Mouse (Mus musculus) forebrain, embryonic 14.5 days (tissue): Measurements from ENCODE around the gene Utrn. TPM values are rescaled to one million over a fixed set of nuclear protein-coding genes. Genes with fewer than 3 reads are reported as not detected.
A peak's percentile ranks its signal among the peaks of the same experiment; 100 is the strongest.

Experiments
- ATAC-seq: fragments of 200-750 bp; cut with Nextera tagmentation; 2 replicates; pipeline ENCODE4 v1.8.0; 2017; ENCODE audit warnings: mild to moderate bottlenecking, moderate library complexity
- DNase-seq: peaks from one replicate; pipeline ENCODE4 v3.0.0-alpha.2; 2015; ENCODE audit warnings: low spot score
- H3K27ac ChIP-seq: fragments of 300-500 bp; sonication (generic); 2 replicates; pipeline ENCODE4 v1.5.1; 2014; ENCODE audit warnings: low read depth, mild to moderate bottlenecking, control low read depth, low read length, moderate library complexity
- H3K27me3 ChIP-seq: fragments of 300-500 bp; sonication (generic); replicated peaks from 2 replicates; pipeline ENCODE4 v1.6.1; 2014; ENCODE audit warnings: low read length, control low read depth, mixed read lengths; ENCODE audit not compliant: control insufficient read depth, insufficient read depth
- H3K36me3 ChIP-seq: fragments of 300-500 bp; sonication (generic); 2 replicates; pipeline ENCODE4 v1.6.1; 2014; ENCODE audit warnings: low read length, control low read depth; ENCODE audit not compliant: control insufficient read depth, insufficient read depth
- H3K4me1 ChIP-seq: fragments of 300-500 bp; sonication (generic); 2 replicates; pipeline ENCODE4 v1.6.1; 2014; ENCODE audit warnings: antibody characterized with exemption, low read length, control low read depth; ENCODE audit not compliant: control insufficient read depth, insufficient read depth
- H3K4me2 ChIP-seq: fragments of 300-500 bp; sonication (generic); 2 replicates; pipeline ENCODE4 v1.6.1; 2014; ENCODE audit warnings: mild to moderate bottlenecking, control low read depth, low read length
- H3K4me3 ChIP-seq: fragments of 300-500 bp; sonication (generic); 2 replicates; pipeline ENCODE4 v1.5.1; 2014; ENCODE audit warnings: low read depth, low read length, control low read depth
- H3K9ac ChIP-seq: fragments of 300-500 bp; sonication (generic); 2 replicates; pipeline ENCODE4 v1.6.1; 2014; ENCODE audit warnings: mild to moderate bottlenecking, low read length, control low read depth, moderate library complexity
- H3K9me3 ChIP-seq: fragments of 300-500 bp; sonication (generic); replicated peaks from 2 replicates; pipeline ENCODE4 v1.6.1; 2016; ENCODE audit warnings: low read length, control low read depth, mixed read lengths; ENCODE audit not compliant: control insufficient read depth
- WGBS: fragments of 180-500 bp; shearing (Covaris S2); extraction: QIAGEN DNeasy Blood & Tissue Kit; methylation state at CpG from one replicate; pipeline ENCODE4 v1.1.7; 2014; 5-methylcytosine and 5-hydroxymethylcytosine counted together
- polyA plus RNA-seq: library from polyadenylated mRNA; unstranded; fragments of >200 nt; fragmentation: Nextera tagmentation; extraction: Ambion mirVana; gene quantifications from 2 replicates; pipeline ENCODE4 v1.2.1, GENCODE M21; 2014

The Utrn gene
- polyA plus RNA-seq, 1 experiment from 2014 or later = 7.2 TPM

DNA sequence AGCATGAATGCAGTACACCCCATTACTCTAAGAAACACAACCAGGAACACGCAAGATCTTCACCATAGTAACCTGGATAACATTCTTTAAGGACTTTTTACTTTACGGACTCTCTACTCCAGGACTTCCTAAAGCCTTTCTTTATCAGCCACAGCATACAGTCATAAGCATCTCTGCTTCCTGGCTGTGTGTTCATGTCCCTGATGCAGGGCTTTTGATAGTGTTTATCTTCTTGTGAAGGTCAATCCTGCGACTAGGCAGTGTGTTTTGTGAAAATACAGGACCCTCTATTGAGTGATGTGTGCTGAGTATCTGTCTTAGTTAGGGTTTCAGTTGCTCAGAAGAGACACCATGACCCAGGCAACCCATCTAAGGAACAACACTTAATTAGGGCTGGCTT is 351.0 kb downstream of the Utrn start:
- DNase-seq (no peak), ATAC-seq (no peak)
- H3K4me3 ChIP-seq = no peak overlapping the region
- H3K36me3 ChIP-seq = no peaks in the 10 kb centered on the region
- no peak overlapping the region for H3K27ac ChIP-seq
- no peaks in the 10 kb centered on the region for H3K4me1 ChIP-seq
- H3K4me2 ChIP-seq = no peak overlapping the region
- no peaks in the 10 kb centered on the region for H3K9me3 ChIP-seq
- H3K9ac ChIP-seq = no peak overlapping the region
- no peaks in the 10 kb centered on the region for H3K27me3 ChIP-seq
- WGBS = 91% methylated on average over 3 of the region's 3 CpGs

GRCm38 (mm10) chr10:12505568-12505967 is 363.6 kb downstream of the Utrn start:
- H3K9me3 ChIP-seq = no peaks in the 10 kb centered on the region
- H3K27ac ChIP-seq = no peak overlapping the region
- no peak overlapping the region for H3K4me3 ChIP-seq
- DNase-seq (no peak), ATAC-seq (no peak)
- 95% methylated on average over 7 of the region's 7 CpGs for WGBS
- no peaks in the 10 kb centered on the region for H3K4me1 ChIP-seq
- no peaks in the 10 kb centered on the region for H3K27me3 ChIP-seq
- no peak overlapping the region for H3K9ac ChIP-seq
- no peaks in the 10 kb centered on the region for H3K36me3 ChIP-seq
- H3K4me2 ChIP-seq = no peak overlapping the region

GRCm38 (mm10) chr10:12500489-12500888 is 368.7 kb downstream of the Utrn start:
- ATAC-seq (no peak), DNase-seq (no peak)
- Histone ChIP-seq H3K4me1 (no peaks in the 10 kb centered on the region), H3K36me3 (no peaks in the 10 kb centered on the region), H3K4me3 (no peak overlapping the region), H3K4me2 (no peak overlapping the region), H3K27ac (no peak overlapping the region), H3K9ac (no peak overlapping the region), H3K27me3 (no peaks in the 10 kb centered on the region), H3K9me3 (no peaks in the 10 kb centered on the region)
- 93% methylated on average over 5 of the region's 5 CpGs for WGBS

DNA sequence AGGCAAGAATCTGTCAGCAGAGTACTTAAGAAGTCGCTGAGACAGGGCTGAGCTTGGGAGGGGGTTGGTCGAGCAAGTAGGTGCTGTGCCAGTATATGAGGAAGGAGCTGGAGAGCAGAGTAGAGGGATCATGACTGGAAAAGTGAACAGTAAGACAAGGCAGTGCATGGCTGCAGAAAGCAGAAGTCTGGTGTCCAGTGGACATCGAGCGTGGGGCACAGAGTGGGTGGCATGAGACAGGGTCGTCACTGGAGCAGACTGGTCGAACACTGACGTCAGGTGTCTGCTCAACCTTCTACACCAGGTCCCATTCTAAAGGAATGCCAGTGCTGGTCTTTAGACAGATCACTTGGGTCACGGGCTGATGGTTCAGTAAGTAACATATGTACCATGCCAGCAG is 371.6 kb downstream of the Utrn start:
- no peak overlapping the region for H3K9ac ChIP-seq
- H3K4me1 ChIP-seq = no peaks in the 10 kb centered on the region
- H3K4me3 ChIP-seq = no peak overlapping the region
- H3K4me2 ChIP-seq = no peak overlapping the region
- DNase-seq (no peak), ATAC-seq (no peak)
- H3K27ac ChIP-seq = no peak overlapping the region
- no peaks in the 10 kb centered on the region for H3K9me3 ChIP-seq
- H3K27me3 ChIP-seq = no peaks in the 10 kb centered on the region
- no peaks in the 10 kb centered on the region for H3K36me3 ChIP-seq
- WGBS = 92% methylated on average over 8 of the region's 8 CpGs

- WGBS = 38% methylated on average over 4 of the region's 4 CpGs
- ATAC-seq (peak; percentile 34; the same call in 1 of the 2 replicates), DNase-seq (peak; percentile 24)
- H3K9me3 ChIP-seq = no peaks in the 10 kb centered on the region
- no peaks in the 10 kb centered on the region; the same call in 1 of the 2 replicates for H3K4me1 ChIP-seq
- no peaks in the 10 kb centered on the region for H3K36me3 ChIP-seq
- no peak overlapping the region for H3K27ac ChIP-seq
- no peak overlapping the region for H3K9ac ChIP-seq
- no peaks in the 10 kb centered on the region for H3K27me3 ChIP-seq
- H3K4me2 ChIP-seq = no peak overlapping the region
- H3K4me3 ChIP-seq = no peak overlapping the region
These were observed 379.5 kb downstream of the Utrn start for GRCm38 (mm10) chr10:12489551-12490177.

- H3K27ac ChIP-seq = no peak overlapping the region
- 74% methylated on average over 3 of the region's 3 CpGs for WGBS
- H3K4me3 ChIP-seq = no peak overlapping the region
- H3K4me2 ChIP-seq = no peak overlapping the region
- ATAC-seq (no peak), DNase-seq (no peak)
- no peaks in the 10 kb centered on the region; the same call in 1 of the 2 replicates for H3K4me1 ChIP-seq
- no peaks in the 10 kb centered on the region for H3K9me3 ChIP-seq
- no peak overlapping the region for H3K9ac ChIP-seq
- no peaks in the 10 kb centered on the region for H3K36me3 ChIP-seq
- no peaks in the 10 kb centered on the region for H3K27me3 ChIP-seq
These were observed 380.6 kb downstream of the Utrn start for GRCm38 (mm10) chr10:12488518-12488917.

GRCm38 (mm10) chr10:12488117-12488516 is 381.0 kb downstream of the Utrn start:
- ATAC-seq (no peak), DNase-seq (no peak)
- Histone ChIP-seq H3K4me2 (no peak overlapping the region), H3K9me3 (no peaks in the 10 kb centered on the region), H3K27me3 (no peaks in the 10 kb centered on the region), H3K4me3 (no peak overlapping the region), H3K4me1 (no peaks in the 10 kb centered on the region; the same call in 1 of the 2 replicates), H3K9ac (no peak overlapping the region), H3K27ac (no peak overlapping the region), H3K36me3 (no peaks in the 10 kb centered on the region)
- WGBS = 84% methylated on average over 5 of the region's 5 CpGs

- Histone ChIP-seq H3K4me3 (no peak overlapping the region), H3K36me3 (no peaks in the 10 kb centered on the region), H3K9me3 (no peaks in the 10 kb centered on the region), H3K4me1 (no peaks in the 10 kb centered on the region), H3K9ac (no peak overlapping the region), H3K27me3 (no peaks in the 10 kb centered on the region), H3K4me2 (no peak overlapping the region), H3K27ac (no peak overlapping the region)
- 50% methylated on average over 1 of the region's 1 CpGs for WGBS
- DNase-seq = no peak
- no peak for ATAC-seq
These were observed 385.7 kb downstream of the Utrn start for GRCm38 (mm10) chr10:12483494-12483893.

DNA sequence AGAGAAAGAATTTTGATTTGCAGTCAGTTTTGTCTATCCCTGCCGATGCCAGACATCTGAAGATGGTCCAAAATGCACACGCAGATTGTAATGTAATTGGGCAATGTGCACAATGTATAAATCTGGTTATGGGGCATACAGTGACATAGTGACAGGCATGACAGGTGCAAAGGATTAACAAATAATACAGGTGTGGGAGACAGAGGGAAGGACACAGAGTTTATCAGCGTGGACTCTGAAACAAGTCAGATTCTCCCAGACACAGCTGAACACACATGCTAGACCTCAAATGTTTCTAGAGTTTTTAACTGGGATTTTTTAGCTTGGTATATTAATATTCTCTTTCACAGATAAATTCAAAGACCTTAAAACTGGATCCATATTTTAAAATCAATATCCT is 386.2 kb downstream of the Utrn start:
- 85% methylated on average over 3 of the region's 3 CpGs for whole genome bisulfite sequencing
- Histone ChIP-seq H3K27me3 (no peaks in the 10 kb centered on the region), H3K4me3 (no peak overlapping the region), H3K9ac (no peak overlapping the region), H3K9me3 (no peaks in the 10 kb centered on the region), H3K4me1 (no peaks in the 10 kb centered on the region), H3K27ac (no peak overlapping the region), H3K36me3 (no peaks in the 10 kb centered on the region), H3K4me2 (no peak overlapping the region)
- DNase-seq (no peak), ATAC-seq (no peak)
